Mouse (Mus musculus) T-helper 1 cell (primary cell): Measurements from ENCODE around the gene Zdhhc3.

Source experiments
- in situ Hi-C: fragments of 300-600 bp; cut with MboI, MseI; formaldehyde crosslinking; loops from one replicate; pipeline ENCODE4 v1.15.1; 2025; ENCODE audit warnings: high pct_unique_total_duplicates

Zdhhc3 gene

GRCm38 (mm10) chr9:123020995-123021631 is 91.9 kb downstream of the Zdhhc3 start, which contains the start of gene Tmem42:
TSS of gene Tmem42 (plus strand) at chr9:123021326.
- in situ Hi-C loops, result loop anchor here (25.0 kb wide), 1 partner anchor 1284 kb away; no protein-coding TSS in a partner anchor
